Mouse (Mus musculus) heart, postnatal 14 days (tissue): Measurements from ENCODE around the gene Mrpl37. TPM values are rescaled to one million over a fixed set of nuclear protein-coding genes. Genes with fewer than 3 reads are reported as not detected.

Experiments
- DNase-seq, 2 experiments: peaks; one replicate each; pipeline ENCODE4 v3.0.0; 2021 to 2022
- intact Hi-C: fragments of 180-260 bp; cut with DNase I; formaldehyde crosslinking; loops from one replicate; pipeline ENCODE4 v1.15.1; 2025
- total RNA-seq, 2 experiments: library from RNA; stranded (reverse); gene quantifications; 2 replicates each; pipeline ENCODE4 v1.2.3; 2021

Mrpl37 gene
- total RNA-seq, 2 experiments from 2014 or later, result 90.0 to 98.9 TPM

DNA sequence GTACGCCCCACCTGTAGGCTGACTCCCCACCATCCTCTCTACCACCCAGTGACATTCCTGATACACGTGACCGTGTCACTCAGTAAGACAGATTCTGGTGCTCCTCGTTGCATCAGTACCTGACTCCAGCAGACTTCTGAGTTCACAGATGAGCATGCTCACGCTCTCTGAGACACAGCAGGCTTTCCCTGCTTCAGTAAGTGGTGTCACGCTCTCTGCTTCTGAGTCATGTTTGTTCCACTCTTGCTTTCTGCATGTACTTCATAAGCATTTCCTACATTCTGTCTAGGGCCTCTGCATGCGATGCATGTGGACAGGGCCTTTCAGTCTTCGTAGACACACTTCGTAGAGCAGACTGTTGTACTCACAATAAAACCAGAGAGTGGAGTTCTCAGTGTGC is 5.7 kb upstream of the Mrpl37 start:
- DNase-seq, result no peak
- intact Hi-C loops, result no loop called here

DNA sequence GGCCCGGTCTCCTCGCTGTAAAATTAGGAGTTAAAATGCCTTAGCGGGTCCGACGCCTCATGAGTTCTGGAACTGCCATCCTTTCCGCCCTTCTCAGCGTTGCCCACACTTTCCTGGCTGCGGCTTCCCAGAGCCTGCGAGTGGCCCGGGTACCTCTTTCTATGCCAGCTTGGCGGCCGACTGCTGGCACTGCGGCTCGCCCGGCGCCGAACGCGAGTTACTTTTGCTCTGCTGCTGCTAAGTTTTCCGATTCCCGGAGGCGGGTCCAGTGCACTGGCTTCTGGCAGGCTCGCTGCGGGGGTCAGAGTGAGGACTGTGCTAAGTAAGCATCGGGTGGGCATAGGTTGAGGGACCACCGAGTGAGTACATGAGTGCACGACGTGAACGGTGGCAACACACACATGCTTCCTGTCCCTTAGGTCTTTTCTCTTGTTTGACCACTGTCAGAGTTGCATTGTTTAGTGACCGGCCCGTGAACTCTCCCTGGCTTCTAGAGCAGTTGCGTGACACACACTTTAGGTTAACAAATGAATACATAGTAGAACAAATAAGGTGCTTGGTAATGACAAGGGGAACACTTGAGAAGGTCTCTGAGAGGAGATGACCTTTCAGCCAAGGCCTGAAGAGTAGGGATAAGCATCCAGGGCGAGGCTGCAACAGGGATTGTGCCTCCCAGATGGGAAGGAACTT is 628 bp upstream of the Mrpl37 start:
- peak; percentile 44 to 51 for DNase-seq
- intact Hi-C loops, result loop anchor here (5.0 kb wide), 2 partner anchors 95 to 155 kb away; partner anchors contain the start of gene Ssbp3

DNA sequence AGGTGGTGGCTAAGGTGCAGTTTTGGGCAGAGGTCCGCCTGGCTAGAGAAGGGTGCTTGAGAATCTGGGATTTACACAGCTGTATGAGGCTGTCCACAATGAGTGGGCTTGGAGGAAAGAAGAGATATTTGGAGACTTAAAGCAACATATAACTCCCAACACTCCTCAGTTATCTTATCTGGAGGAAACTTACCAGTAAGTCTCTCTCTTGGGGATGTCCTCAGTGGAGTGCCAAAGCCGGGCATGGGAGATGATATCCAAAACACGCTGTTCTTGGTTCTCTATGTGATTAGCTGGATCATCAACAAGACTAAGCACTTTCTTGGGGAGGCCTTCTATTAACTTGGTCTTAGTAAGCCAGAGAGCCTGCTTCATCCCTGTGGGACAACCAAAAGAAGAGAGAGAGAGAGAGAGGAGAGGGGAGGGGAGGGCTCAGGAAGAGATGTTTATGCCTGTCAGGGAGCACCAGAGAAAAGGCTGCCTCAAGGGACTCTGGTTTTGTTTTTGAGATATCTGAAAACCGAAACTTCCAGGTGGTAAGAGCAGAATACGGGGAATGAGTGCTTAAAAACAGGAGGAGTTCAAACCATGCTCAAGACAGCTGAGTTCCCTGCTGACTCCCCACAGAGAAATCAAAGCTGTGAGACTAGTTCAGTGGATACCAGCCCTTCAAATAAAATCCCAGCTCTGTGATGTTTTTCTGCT is 2.1 kb downstream of the Mrpl37 start:
- intact Hi-C loops, result loop anchor here (5.0 kb wide), 2 partner anchors 98 to 152 kb away; partner anchors contain the start of gene Ssbp3
- no peak for DNase-seq

- no peak for DNase-seq
- intact Hi-C loops, result no loop called here
Measured at GRCm38 (mm10) chr4:107063214-107063613, 3.5 kb downstream of the Mrpl37 start.

DNA sequence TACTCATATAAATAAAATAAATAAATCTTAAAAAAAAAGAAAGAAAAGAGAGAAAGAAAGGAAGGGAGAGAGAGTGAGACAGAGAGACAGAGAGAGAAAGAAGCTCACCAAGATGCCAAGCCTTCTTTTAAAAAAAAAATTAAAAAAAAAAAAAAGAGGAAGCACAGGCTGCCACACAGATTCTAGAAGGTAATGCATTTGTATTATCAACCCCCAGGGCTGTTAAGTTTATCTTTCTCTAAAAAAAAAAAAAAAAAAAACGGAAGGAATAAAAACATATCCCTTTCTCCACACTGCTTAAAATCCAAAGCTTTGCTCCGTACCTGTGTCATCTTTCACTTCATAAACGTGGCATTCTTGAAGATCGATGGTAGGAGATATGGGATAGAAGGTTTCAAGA is 5.1 kb downstream of the Mrpl37 start:
- intact Hi-C loops, result no loop called here
- no peak for DNase-seq

GRCm38 (mm10) chr4:107058781-107059180 is 7.9 kb downstream of the Mrpl37 start:
- no peak for DNase-seq
- intact Hi-C loops, result no loop called here

- intact Hi-C loops, result no loop called here
- no peak for DNase-seq
Measured at GRCm38 (mm10) chr4:107058346-107058745, 8.3 kb downstream of the Mrpl37 start.

- intact Hi-C loops, result no loop called here
Measured at GRCm38 (mm10) chr4:107056088-107056487, 10.6 kb downstream of the Mrpl37 start.

GRCm38 (mm10) chr4:107052962-107053553 is 13.6 kb downstream of the Mrpl37 start:
- no peak for DNase-seq
- intact Hi-C loops, result no loop called here

More at GRCm38 (mm10) chr4:107056088-107056487, 10.6 kb downstream of the Mrpl37 start:
- no peak for DNase-seq

DNA sequence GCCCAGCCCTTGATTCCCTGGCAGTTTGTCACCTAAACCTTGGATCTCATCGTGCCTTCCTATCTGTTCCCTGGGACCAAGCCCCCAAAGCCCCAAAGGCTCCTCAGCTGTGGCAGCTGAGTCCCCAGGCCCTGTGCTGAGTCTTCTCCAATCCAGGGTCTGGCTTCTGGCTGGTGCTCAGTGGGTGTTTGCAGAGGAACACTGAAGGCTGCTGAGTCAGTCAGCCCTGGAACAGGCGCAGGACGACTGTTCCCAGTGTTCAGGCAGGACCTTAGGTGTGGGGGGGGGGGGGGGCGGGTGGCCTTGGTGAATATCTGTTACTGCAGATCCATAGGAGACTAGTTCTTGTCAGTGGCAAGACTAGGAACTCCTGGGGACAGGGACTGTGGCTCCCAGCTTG is 14.8 kb downstream of the Mrpl37 start:
- no peak for DNase-seq
- intact Hi-C loops, result no loop called here

GRCm38 (mm10) chr4:107048568-107049162 is 18.0 kb downstream of the Mrpl37 start:
- intact Hi-C loops, result no loop called here
- peak; percentile 44 to 45 for DNase-seq

- intact Hi-C loops, result no loop called here
- DNase-seq, result no peak
Measured at GRCm38 (mm10) chr4:107047806-107048205, 18.9 kb downstream of the Mrpl37 start.

DNA sequence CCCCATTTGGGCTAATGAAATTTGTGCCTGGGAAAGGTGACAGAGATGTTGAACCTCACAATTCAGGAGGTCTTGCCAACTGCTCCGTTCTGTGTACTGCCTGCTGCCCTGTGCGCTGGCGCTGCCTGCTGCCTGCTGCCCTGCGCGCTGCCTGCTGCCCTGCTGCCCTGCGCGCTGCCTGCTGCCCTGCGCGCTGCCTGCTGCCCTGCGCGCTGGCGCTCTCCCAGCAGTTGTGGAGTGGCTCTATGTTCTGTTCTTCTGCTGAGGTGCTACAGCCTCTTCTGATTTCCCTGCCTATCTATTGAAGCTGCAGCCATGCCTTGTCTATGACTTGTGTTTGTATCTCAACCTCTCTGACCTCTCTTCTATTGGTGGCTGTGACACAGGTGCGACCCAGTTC is 21.5 kb downstream of the Mrpl37 start:
- DNase-seq, result no peak
- intact Hi-C loops, result no loop called here

DNA sequence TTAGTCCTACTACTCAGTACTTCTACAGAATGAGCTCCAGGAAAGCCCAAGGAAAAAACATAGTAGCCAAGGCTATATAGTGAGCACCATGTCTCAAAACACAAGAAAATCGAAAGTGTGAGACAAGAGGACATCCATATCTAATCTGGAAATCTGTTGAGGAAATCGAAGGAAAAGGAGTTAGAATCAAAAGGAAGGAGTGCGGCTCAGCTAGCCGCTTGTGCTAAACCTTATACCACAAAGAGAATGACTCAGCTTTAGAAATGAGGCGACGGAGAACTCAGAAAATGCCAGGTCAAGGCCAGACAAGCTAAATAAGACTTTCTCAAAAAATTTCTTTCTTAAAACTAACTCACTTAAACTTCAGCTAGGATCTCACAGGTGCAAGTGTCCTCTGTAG is 24.4 kb downstream of the Mrpl37 start:
- DNase-seq, result no peak
- intact Hi-C loops, result no loop called here

- intact Hi-C loops, result no loop called here
- DNase-seq, result no peak
Measured at GRCm38 (mm10) chr4:107039270-107039669, 27.4 kb downstream of the Mrpl37 start.

GRCm38 (mm10) chr4:107038303-107038702 is 28.4 kb downstream of the Mrpl37 start:
- DNase-seq, result no peak
- intact Hi-C loops, result no loop called here

DNA sequence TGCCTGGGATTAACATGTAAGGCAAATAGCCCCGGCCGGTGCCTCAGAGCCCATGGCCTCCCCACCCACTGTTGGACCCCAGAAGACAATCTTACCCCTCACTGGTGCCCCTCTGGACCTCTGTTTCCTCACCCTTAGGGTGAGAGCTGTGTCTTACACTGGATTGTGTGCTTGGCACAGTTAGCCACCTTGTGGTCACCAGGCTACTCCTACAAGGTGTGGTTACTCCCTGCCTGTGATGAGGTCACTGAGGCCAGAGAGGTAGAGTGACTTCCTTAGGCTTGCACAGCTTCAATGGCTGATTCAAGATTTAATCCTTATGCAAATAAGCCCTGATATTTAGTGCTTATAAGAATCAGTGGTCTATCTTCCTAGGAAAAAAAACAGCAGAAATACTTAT is 29.7 kb downstream of the Mrpl37 start:
- intact Hi-C loops, result no loop called here
- no peak for DNase-seq

- intact Hi-C loops, result no loop called here
- DNase-seq, result no peak
Measured at GRCm38 (mm10) chr4:107035689-107036088, 31.0 kb downstream of the Mrpl37 start.

- DNase-seq, result no peak
- intact Hi-C loops, result no loop called here
Measured at GRCm38 (mm10) chr4:107026451-107026850, 40.2 kb downstream of the Mrpl37 start.

DNA sequence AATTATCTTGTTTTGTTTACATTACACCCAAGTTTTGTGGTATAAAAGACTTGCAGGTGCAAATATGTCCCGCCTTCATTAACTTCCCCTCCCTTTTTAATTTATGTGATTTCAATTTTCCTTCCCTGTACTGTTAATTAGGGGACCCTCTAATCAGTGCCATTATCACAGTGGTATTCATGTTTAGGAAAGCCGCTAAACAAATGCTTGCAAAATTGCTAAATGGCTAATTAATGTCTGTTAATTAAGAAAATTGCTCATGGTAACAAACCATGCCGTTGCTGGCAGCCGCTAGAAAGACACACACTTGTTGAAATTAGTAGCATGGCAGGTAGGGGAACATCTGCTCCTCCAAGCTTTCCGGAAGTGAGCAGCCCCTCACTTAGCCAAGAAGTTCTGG is 41.3 kb downstream of the Mrpl37 start:
- no peak for DNase-seq
- intact Hi-C loops, result no loop called here

DNA sequence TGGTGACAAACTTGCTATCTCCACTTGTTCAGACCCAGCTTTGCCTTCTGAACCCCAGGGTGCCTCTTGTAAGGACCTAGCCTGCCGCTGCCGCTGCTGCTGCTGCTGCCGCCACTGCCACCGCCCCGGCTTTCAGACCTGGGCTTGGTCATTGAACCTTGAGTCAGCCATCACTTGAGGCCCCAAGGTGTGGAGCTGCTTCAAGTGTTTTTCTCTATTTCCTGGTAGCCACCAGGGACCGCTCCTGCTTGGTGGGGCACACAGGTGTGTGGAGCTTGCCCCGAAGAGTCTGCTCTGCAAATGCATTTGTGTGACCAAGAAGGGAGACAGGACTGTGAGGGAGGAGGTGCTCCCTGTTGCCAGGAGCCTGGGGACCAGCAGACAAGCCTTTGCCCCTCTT is 41.8 kb downstream of the Mrpl37 start:
- intact Hi-C loops, result no loop called here
- no peak for DNase-seq
